Mouse (Mus musculus): ENCODE measurements at regions not wholly inside any gene's neighbourhood (a gene's known extent, or its start where the extent isn't known, plus 50 kb on each side); places are given as distances from the start of the nearest gene placed in this dataset.
"Not testable (repeated sequence)": the region's sequence is repeated elsewhere in the genome, so short reads cannot be mapped to it uniquely, and the experiment has no call there.

- not testable (repeated sequence) for DNase-seq
Measured at GRCm38 (mm10) chr7:29639591-29639990, 87.2 kb downstream of the Catsperg2 start.

- DNase-seq: no peak
Measured at GRCm38 (mm10) chr7:29602356-29602755, 83.9 kb upstream of the Sipa1l3 start.

- DNase-seq: no peak
Measured at GRCm38 (mm10) chr7:29601337-29601736, 82.9 kb upstream of the Sipa1l3 start.

GRCm38 (mm10) chr7:29597291-29597690, 78.8 kb upstream of the Sipa1l3 start:
- DNase-seq: peak; percentile 62

GRCm38 (mm10) chr7:29578128-29578527, 59.7 kb upstream of the Sipa1l3 start:
- no peak for DNase-seq

- DNase-seq: no peak
Measured at GRCm38 (mm10) chr7:29575606-29576005, 57.2 kb upstream of the Sipa1l3 start.
